Mouse (Mus musculus) midbrain, embryonic 11.5 days (tissue): ENCODE data around the gene Cdh23. TPM values are rescaled to one million over a fixed set of nuclear protein-coding genes. Genes with fewer than 3 reads are reported as not detected.
A peak's percentile ranks its signal among the peaks of the same experiment; 100 is the strongest.

Source experiments
- ATAC-seq: fragments of 200-750 bp; cut with Nextera tagmentation; 2 replicates; pipeline ENCODE4 v1.8.0; 2017; ENCODE audit warnings: moderate TSS enrichment, moderate library complexity; ENCODE audit not compliant: low FRiP score
- DNase-seq: peaks from one replicate; pipeline ENCODE4 v3.0.0; 2015; ENCODE audit warnings: low spot score; ENCODE audit errors: missing footprints
- H3K27ac ChIP-seq: fragments of 300-500 bp; sonication (generic); 2 replicates; pipeline ENCODE4 v1.5.1; 2014; ENCODE audit warnings: low read depth, low read length
- H3K27me3 ChIP-seq: fragments of 300-500 bp; sonication (generic); 2 replicates; pipeline ENCODE4 v1.6.1; 2014; ENCODE audit warnings: mild to moderate bottlenecking, low read length, moderate library complexity, mixed read lengths; ENCODE audit not compliant: control insufficient read depth, insufficient read depth
- H3K36me3 ChIP-seq: fragments of 300-500 bp; sonication (generic); 2 replicates; pipeline ENCODE4 v1.6.1; 2014; ENCODE audit warnings: mild to moderate bottlenecking, low read length, moderate library complexity, mixed read lengths; ENCODE audit not compliant: control insufficient read depth, insufficient read depth
- H3K4me1 ChIP-seq: fragments of 300-500 bp; sonication (generic); 2 replicates; pipeline ENCODE4 v1.6.1; 2014; ENCODE audit warnings: low read length; ENCODE audit not compliant: control insufficient read depth, insufficient read depth
- H3K4me2 ChIP-seq: fragments of 300-500 bp; sonication (generic); 2 replicates; pipeline ENCODE4 v1.6.1; 2014; ENCODE audit warnings: mild to moderate bottlenecking, moderate library complexity
- H3K4me3 ChIP-seq: fragments of 300-500 bp; sonication (generic); 2 replicates; pipeline ENCODE4 v1.5.1; 2014; ENCODE audit warnings: low read depth, low read length
- H3K9ac ChIP-seq: fragments of 300-500 bp; sonication (generic); 2 replicates; pipeline ENCODE4 v1.6.1; 2014; ENCODE audit warnings: low read length
- H3K9me3 ChIP-seq: fragments of 300-500 bp; sonication (generic); 2 replicates; pipeline ENCODE4 v1.6.1; 2016; ENCODE audit warnings: low read length; ENCODE audit not compliant: control insufficient read depth
- WGBS: fragments of 180-500 bp; shearing (Covaris S2); extraction: QIAGEN DNeasy Blood & Tissue Kit; methylation state at CpG from one replicate; pipeline ENCODE4 v1.1.7; 2014; 5-methylcytosine and 5-hydroxymethylcytosine counted together
- polyA plus RNA-seq: library from polyadenylated mRNA; unstranded; fragments of >200 nt; fragmentation: Nextera tagmentation; extraction: Ambion mirVana; gene quantifications from 2 replicates; pipeline ENCODE4 v1.2.1, GENCODE M21; 2014

Cdh23 gene
- polyA plus RNA-seq, 1 experiment from 2014 or later: 0.71 TPM

- Histone ChIP-seq H3K27me3 (no peaks in the 10 kb centered on the region), H3K36me3 (no peaks in the 10 kb centered on the region), H3K4me3 (no peak overlapping the region), H3K4me1 (peaks cover 5% of the 10 kb centered on the region), H3K9ac (no peak overlapping the region), H3K27ac (no peak overlapping the region), H3K9me3 (no peaks in the 10 kb centered on the region), H3K4me2 (no peak overlapping the region)
- no peak for DNase-seq
- ATAC-seq: no peak
- WGBS: 84% methylated on average over 6 of the region's 6 CpGs
Measured at GRCm38 (mm10) chr10:60273382-60273781, 422.9 kb downstream of the Cdh23 start.

DNA sequence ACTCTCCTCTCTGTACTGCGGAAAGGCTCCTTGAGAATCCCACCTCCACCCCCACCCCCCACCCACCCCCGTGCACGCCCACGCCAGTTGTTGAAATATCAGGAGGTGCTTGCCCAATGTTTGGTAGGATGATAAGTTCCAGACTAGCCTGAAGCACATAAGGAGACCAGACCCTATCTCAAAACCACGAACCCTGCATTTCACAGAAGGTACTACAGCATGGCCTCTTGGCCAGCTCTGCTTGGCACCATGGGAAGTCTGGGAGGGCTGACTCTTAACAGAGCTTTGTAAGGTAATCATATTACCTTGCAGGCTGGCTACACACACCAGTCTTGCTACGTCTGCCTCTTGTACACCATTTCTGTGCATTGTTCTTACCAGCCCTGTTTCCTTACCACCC, 424.0 kb downstream of the Cdh23 start:
- 70% methylated on average over 6 of the region's 6 CpGs for WGBS
- Histone ChIP-seq H3K9me3 (no peaks in the 10 kb centered on the region), H3K4me1 (no peaks in the 10 kb centered on the region), H3K27ac (no peak overlapping the region), H3K4me2 (no peak overlapping the region), H3K36me3 (no peaks in the 10 kb centered on the region), H3K27me3 (no peaks in the 10 kb centered on the region), H3K9ac (no peak overlapping the region), H3K4me3 (no peak overlapping the region)
- no peak for ATAC-seq
- no peak for DNase-seq

- DNase-seq (no peak), ATAC-seq (no peak)
- no peak overlapping the region for H3K4me2 ChIP-seq
- no peaks in the 10 kb centered on the region for H3K4me1 ChIP-seq
- H3K27ac ChIP-seq: no peak overlapping the region
- 80% methylated on average over 6 of the region's 6 CpGs for WGBS
- no peaks in the 10 kb centered on the region for H3K9me3 ChIP-seq
- H3K27me3 ChIP-seq: no peaks in the 10 kb centered on the region
- H3K36me3 ChIP-seq: no peaks in the 10 kb centered on the region
- no peak overlapping the region for H3K9ac ChIP-seq
- H3K4me3 ChIP-seq: no peak overlapping the region
Measured at GRCm38 (mm10) chr10:60271015-60271414, 425.3 kb downstream of the Cdh23 start.

DNA sequence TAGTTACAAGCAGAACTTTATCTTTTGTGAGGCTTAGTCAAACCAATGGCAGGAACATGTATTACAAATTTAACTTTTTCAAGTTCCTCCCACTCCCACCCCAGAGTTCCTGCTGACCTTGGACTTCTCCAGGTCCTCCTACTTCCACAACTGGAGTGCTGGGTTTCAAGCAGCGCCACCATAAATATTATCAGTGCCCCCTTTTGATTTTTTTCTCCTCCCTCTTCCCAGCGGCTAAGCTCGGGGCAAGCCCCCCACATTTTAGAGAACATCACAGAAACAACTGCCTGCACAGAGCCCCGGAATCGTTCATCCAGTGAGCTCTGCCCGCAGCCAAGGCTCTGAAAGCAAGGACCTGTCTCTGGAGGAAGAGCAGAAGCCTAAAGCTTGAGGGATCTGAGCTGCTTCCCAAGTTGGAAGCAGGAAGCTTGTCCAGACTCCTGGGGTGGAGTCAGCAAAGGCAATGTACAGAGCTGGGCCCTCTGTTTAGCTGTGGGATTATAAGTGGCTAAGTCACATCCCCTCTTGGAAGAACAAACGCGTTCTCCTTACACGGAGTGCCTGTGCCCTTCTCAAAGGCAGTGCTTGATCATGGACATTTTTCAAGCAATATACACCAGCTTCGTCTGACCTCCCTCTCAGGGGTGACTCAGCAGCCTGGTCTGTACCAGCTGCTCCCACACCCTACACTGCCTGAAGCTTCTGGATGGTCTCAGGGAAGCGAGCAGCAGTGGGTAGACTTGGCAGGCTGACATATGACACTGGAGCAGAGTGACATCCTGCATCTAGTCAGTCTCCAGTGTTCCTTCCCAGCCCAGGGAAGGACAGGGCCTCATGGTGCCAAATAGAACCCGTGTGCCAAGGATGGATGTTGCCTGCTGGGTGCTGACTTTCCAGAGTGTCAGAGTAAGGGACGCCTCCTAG, 426.9 kb downstream of the Cdh23 start:
- no peak for ATAC-seq
- no peak overlapping the region for H3K4me2 ChIP-seq
- no peak overlapping the region for H3K9ac ChIP-seq
- WGBS: 81% methylated on average over 13 of the region's 13 CpGs
- no peak overlapping the region for H3K27ac ChIP-seq
- no peaks in the 10 kb centered on the region for H3K9me3 ChIP-seq
- no peaks in the 10 kb centered on the region for H3K4me1 ChIP-seq
- DNase-seq: no peak
- no peak overlapping the region for H3K4me3 ChIP-seq
- H3K27me3 ChIP-seq: no peaks in the 10 kb centered on the region
- no peaks in the 10 kb centered on the region for H3K36me3 ChIP-seq

GRCm38 (mm10) chr10:60268738-60269137, 427.6 kb downstream of the Cdh23 start:
- Histone ChIP-seq H3K27me3 (no peaks in the 10 kb centered on the region), H3K9me3 (no peaks in the 10 kb centered on the region), H3K27ac (no peak overlapping the region), H3K4me3 (no peak overlapping the region), H3K4me2 (no peak overlapping the region), H3K36me3 (no peaks in the 10 kb centered on the region), H3K4me1 (no peaks in the 10 kb centered on the region), H3K9ac (no peak overlapping the region)
- WGBS: 87% methylated on average over 11 of the region's 11 CpGs
- ATAC-seq (no peak), DNase-seq (no peak)

DNA sequence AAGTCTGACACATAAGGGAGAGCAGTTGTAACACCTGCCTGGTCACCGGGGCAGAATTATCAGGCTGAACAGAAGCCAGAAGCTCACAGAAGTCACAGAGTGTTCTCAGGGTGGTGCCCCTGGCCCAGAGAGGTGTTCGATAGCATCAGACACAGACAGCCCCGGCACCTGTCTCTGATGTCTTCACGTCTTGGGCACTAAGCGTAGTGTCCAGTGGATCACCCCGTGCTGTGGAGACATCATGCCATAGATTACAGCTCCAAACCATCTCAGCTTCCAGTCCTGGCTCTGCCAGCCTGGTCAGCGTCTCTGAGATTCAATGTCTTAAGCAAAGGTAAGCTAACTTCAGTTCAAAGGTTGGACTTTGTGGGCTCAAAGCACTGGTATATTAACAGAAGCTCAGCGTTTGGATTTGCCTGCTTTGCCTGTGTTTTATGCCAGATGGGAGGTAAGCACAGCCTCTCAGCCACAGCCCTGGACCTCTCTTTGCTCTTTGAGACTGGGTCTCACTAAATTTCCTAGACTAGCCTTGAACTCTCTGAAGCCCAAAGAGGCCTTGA, 429.4 kb downstream of the Cdh23 start:
- ATAC-seq (no peak), DNase-seq (no peak)
- Histone ChIP-seq H3K36me3 (no peaks in the 10 kb centered on the region), H3K9me3 (no peaks in the 10 kb centered on the region), H3K27me3 (no peaks in the 10 kb centered on the region), H3K4me3 (no peak overlapping the region), H3K9ac (no peak overlapping the region), H3K4me2 (no peak overlapping the region), H3K4me1 (no peaks in the 10 kb centered on the region), H3K27ac (no peak overlapping the region)
- 90% methylated on average over 8 of the region's 8 CpGs for WGBS

DNA sequence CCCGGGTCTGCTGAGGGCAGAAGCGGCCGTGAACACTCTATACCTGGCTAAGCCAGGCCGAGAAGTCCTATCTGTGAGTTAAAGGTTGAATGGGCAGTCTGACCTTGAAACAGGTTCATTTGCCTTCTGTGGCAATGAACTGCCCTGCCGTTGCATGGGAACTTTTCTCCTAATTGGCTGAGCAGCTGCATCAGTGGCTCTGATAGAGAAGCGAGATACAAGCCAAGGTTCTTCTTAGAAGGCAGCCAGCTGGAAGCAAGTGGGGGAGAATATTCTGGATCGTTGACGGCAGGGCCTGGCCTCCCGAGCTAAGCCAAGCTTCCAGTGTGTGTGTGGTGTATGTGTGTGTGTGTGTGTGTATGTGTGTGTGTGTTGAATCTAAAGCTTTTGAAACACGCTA, 431.0 kb downstream of the Cdh23 start:
- Histone ChIP-seq H3K4me3 (no peak overlapping the region), H3K4me2 (no peak overlapping the region), H3K27ac (no peak overlapping the region), H3K4me1 (no peaks in the 10 kb centered on the region), H3K9ac (no peak overlapping the region), H3K9me3 (no peaks in the 10 kb centered on the region), H3K36me3 (no peaks in the 10 kb centered on the region), H3K27me3 (no peaks in the 10 kb centered on the region)
- DNase-seq: no peak
- 86% methylated on average over 10 of the region's 10 CpGs for WGBS
- no peak for ATAC-seq

DNA sequence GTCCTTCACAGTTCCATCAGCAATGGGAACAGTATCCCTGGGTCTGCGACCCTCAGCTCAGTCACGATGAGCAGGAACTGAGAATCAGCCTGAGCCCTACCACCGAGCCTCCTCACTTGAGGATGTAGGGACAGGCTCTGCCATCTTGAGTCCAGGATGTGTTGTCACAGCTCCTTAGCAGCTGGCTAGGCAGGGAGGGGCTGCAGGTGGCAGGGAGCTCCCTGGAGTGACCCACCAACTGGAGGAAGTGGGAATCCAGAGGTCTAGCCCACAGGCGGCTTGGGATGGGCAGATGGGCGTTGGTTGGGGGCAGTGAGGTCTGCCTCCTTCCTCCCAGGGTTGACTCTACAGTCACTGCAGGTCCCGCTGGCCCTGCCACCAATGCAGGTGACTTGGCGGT, 432.9 kb downstream of the Cdh23 start:
- Histone ChIP-seq H3K9me3 (no peaks in the 10 kb centered on the region), H3K4me3 (no peak overlapping the region), H3K27me3 (no peaks in the 10 kb centered on the region), H3K27ac (no peak overlapping the region), H3K4me1 (no peaks in the 10 kb centered on the region), H3K9ac (no peak overlapping the region), H3K4me2 (no peak overlapping the region), H3K36me3 (no peaks in the 10 kb centered on the region)
- 92% methylated on average over 7 of the region's 7 CpGs for WGBS
- no peak for ATAC-seq
- DNase-seq: peak; percentile 70

DNA sequence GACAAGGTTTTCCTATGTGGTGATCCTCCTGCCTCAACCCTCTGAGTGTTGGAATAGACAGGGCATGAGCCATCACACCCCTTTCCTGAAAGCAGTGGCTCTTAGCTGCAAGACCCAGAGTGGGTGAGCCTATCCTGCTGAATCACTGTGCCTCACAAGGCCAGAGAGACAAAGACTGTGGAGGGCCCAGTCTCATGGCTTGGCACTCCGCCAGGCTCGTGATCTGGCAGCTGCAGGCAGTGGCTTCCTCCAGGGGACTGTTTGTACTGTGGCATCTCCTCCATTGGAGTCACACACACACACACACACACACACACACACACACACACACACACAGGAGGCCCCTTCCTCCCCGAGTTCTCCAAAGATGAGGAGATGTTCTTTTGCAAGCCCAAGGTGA, 433.9 kb downstream of the Cdh23 start:
- H3K27ac ChIP-seq: no peak overlapping the region
- ATAC-seq (peak; percentile 84), DNase-seq (peak; percentile 84)

More for the DNA sequence above, 433.9 kb downstream of the Cdh23 start:
- H3K9me3 ChIP-seq: no peaks in the 10 kb centered on the region
- WGBS: 76% methylated on average over 3 of the region's 3 CpGs
- no peak overlapping the region for H3K4me2 ChIP-seq
- H3K36me3 ChIP-seq: no peaks in the 10 kb centered on the region
- no peak overlapping the region for H3K9ac ChIP-seq
- no peak overlapping the region for H3K4me3 ChIP-seq
- no peaks in the 10 kb centered on the region for H3K27me3 ChIP-seq
- H3K4me1 ChIP-seq: no peaks in the 10 kb centered on the region
